Mouse (Mus musculus) right cerebral cortex, postnatal 14 days (tissue): ENCODE data around the gene Phf3.
"Not testable (repeated sequence)": the region's sequence is repeated elsewhere in the genome, so short reads cannot be mapped to it uniquely, and the experiment has no call there.

Experiments used
- DNase-seq: peaks from one replicate; pipeline ENCODE4 v3.0.0; 2022

Gene Phf3

DNA sequence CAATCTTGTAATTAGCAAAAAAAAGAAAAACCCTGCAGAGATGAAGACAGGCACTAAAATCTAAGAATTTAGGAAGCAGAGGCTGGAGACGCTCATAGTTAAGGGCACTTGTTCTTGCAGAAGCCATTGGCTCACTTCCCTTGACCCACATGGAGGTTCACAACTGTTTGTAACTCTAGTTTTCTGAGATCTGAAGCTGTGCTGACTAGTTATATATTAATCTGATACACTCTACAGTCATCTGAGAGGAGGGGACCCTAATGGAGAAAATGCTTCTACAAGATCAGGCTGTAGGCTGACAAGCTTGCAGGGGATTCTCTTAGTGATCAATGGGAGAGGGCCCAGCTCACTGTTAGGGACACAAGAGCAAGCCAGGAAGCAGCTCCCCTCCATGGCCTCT is 58.1 kb downstream of the Phf3 start:
- DNase-seq = no peak

DNA sequence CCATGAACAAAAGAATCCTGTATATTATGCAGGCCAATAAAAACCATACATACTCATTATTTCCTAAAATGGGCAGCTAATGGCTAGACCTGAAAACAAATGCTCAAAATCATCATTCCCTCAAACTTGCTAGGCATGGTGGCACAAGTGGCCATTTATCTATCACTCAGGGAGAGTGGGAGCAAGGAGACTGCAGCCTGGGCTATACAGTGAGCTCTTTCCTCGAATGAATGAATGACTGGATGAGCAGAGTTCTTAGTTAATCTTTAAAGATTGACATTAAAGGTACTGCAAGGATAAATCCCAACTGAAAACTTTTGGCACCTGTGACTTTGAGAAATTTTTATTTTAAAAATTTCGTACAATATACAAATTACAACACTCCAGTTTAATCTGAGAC is 58.7 kb downstream of the Phf3 start:
- no peak for DNase-seq

DNA sequence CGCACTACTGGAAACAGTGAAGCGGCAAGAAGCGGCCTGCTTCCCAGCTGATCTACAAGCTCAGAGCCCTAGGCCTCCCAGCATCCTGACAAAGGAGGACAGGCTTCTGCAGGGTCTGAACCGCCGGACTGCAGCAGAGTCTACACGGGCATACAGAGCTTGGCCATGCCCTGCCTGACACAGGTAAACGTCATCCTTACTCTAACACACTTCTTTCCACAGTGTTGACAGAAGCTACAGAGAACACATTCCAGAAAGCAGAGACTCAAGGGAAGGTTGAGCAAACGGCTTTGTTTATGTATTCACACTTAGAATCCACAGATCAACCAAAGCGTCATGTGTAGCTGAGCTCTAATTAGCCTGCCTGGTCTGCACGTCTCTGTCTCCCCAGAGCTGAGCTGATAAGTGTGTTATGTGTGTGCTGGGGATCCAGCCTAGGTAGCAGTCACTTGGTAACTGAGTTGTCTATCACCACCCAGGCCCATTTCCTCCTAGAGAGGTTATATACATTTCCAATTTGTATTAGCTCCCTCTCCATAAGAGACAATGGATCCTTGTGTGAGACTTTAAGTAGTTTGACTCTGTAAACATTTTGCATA is 65.5 kb downstream of the Phf3 start:
- no peak for DNase-seq

DNA sequence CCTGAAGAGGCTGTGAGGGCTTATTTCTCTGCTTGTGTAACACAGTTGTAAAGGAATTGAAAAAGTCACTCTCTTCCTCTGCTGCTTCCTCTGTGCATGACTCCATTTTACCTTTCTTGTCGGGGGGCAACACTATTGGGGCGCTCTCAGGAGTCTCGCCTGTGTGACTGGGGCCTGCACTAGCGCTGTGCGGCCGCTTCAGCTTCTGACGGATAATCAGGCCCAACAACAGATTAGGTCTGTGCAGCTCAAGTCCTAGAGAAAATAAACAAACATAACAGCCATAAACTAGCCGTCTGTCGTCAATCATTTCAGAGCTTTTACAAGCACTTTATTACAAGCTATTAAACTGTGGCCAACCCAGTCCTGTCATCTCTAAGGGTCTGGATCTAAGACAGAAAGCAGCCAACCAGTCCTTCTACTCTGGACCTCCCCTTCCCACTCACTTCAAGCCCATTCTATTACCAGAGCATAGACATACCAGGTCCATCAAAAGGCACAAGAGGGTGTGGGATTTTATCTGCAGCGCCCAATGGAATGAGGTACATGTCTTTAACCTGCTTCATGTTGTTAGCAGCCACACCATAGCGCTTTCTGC is 67.9 kb downstream of the Phf3 start:
- DNase-seq = no peak

DNA sequence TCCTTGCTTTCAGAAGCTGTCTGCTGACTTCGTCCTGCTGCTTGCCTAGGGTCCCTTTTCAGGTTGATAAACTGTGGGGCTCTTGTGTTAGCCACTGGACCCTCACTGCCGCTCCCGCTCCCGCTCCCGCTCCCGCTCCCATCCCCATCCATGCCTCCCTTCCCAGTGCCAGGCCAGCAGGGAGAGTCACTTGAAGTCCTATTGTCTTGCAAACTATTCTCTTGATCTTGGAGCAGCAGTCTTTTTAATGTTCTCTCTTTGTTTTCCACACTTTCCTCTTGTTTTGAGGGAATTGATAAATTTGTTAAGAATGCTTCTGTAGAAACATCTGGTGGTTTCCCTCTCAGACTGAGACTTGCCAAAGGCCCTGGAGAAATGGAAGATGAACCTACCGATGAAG is 68.8 kb downstream of the Phf3 start:
- DNase-seq = no peak

DNA sequence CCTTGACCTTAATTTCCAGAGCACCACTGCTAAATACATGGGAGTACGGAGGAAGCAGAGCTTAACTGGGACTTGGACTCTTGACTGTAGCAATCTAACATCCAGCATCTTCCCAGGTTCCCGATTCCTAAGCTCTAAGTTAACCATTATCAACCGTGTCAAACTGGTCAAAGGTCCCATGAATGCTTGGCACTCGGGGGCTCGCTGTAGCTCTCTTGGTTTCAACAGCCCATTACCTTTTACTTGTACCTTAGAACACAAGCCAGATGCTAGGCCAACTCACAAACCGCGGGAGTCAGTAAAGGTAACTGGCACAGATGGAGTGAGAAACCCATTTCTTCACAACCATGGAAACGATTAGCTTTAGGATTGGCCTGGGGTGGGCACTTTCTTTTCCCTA is 71.8 kb downstream of the Phf3 start:
- DNase-seq = no peak

DNA sequence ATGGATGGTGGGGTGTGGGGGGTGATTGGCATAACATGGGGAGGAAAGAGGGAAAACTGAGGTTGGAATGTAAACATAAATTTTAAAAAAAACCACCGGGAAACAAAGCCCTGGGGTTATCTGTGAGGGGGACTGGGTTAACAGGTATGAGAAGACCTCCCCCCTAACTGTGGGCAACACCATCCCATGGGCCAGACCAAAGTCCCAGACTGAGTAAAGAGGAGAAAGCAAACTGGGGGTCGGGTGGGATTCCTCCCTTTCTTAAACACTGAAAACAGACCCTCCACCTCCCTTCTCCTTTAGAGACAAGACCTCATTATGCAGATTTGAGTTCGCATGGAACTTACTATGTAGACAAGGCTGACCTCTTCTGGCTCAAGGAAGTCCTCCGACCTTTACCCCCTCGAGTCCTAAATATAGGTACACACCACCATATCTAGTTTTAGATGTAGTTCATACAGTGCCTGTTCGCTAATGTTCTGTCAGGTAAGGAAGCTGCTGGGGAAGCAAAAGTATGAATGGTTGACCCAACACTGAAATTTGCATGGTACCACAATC is 74.4 kb downstream of the Phf3 start:
- no peak for DNase-seq

DNA sequence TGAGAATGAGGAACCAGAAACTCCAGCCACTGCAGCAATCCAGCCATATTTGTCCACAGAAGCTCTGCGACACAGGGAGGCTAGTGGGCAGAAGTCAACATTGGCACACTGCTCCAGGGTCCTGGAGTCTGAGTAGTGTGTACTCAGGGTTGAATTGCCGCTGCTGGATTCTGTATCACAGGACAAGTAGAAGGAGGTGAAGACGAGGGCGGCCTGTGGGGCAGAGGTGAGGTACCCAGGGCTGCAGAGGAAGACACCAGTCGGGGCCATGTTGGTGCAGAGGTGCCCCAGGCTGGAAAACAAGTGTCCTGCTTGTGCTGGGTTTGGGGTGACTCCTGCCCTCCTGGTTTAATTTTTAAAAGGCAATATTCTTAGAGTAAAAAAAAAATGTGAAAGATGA is 79.1 kb downstream of the Phf3 start:
- DNase-seq = no peak

DNA sequence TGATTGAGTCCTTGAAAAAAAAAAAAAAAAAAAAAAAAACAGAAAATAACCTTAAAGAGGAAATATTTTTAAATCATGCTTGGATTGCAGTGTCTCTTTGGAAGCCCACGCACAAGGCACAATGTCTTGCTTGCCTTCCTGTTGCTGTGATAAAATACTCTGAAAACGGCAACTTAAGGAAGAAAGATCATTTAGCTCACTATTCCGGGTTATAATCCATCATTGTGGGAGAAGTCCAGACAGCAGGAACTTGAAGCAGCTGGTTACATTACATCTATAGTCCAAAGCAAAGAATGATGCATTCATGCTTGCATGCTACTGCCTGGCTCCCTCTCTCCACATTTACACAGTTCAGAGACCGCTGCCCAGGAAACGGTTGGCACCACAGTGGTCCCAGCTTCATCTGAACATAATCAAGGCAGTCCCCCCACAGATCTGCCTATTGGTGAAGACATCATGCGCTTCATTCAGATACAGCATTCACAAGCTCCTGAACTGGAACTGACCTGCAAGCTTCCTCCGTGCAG is 80.3 kb downstream of the Phf3 start:
- no peak for DNase-seq

DNA sequence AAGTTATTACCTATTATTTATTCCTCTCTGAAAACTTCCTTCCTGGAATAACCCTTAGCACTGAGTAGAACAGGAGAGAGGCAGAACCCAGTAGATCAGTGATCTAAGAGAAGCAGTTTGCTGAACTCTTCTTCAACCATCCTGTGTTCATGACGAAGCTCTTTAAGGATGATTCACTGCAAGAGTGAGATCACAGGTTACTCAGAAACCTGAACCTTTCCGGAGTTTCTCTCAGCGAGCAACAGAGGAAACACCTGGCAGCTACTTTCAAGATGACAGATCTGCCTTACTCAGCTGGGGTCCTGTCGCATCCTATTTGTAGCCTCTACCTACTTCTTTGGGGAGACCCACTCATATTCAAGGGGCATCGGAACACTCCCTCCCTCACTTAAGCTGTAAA is 80.8 kb downstream of the Phf3 start:
- no peak for DNase-seq

DNA sequence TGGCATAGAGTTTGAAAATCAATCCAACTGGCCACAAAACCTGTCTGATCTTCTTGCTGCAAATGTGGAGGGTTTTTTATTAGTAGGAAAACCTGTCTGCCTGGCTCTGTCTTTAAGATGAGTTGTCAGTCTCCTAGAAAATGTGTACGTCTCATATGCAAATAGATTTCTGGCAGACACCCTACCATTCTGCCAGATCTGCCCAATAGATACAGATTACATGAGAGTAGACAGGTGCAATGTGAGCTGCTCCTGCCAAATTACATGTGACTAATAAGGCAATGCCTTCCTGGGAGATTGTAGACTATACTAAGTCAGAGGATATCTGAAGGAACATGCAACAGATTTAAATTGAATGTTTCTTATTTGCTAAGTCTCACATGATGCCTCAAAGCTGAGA is 83.5 kb downstream of the Phf3 start:
- DNase-seq = no peak

DNA sequence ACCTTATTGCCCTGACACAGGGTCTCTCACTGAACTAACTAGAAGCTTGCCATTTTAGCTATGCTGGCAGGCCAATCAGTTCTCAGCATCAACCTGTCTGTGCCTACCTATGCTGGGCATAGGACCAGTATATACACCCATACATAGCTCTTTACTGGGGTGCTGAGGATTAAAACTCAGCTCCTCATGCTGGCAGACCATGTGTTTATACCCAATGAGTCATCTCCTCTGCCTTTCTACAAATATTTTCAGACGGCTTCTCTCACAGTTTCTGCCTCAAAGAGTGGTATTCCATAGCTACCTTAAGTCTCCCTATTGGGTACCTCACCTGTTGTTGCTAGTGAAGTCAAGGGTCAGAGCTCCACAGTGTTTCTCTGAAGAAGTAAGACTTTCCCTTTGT is 84.0 kb downstream of the Phf3 start:
- no peak for DNase-seq

DNA sequence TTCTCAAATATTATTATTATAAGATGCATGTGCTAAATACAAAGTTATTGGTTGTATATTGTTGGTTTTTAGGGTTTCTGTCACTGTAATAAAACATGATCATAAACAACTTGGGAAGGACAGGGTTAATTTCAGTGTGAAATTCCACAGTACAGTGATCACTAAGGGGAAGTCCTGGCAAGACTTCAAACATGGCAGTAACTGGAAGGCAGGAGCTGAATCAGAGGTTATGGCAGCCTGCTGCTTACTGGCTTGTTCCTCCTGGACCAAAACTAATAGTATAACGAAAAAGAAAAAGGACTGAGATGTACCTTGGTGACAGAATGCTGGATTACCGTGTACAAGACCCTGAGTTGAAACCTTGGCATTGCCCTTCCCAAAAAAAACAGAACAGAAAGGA is 84.7 kb downstream of the Phf3 start:
- no peak for DNase-seq

DNA sequence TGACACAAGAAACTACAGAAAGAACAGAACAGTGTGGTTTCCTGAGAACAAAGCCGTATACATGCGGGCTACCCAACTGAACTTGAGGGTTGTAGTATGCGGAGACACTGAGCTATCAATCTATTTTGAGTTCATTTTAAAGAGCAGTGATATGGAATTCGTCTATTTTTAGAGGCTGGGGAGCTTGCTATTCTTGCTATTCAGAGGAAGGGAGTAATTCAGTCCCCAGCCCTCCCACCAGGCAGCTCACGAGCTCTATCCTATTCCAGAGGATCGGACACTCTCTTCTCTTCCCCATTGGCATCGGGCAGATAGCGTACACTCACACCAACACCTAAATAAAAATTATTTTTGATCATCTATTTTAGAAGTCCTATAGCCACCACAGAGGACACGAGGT is 87.1 kb downstream of the Phf3 start:
- DNase-seq = no peak

DNA sequence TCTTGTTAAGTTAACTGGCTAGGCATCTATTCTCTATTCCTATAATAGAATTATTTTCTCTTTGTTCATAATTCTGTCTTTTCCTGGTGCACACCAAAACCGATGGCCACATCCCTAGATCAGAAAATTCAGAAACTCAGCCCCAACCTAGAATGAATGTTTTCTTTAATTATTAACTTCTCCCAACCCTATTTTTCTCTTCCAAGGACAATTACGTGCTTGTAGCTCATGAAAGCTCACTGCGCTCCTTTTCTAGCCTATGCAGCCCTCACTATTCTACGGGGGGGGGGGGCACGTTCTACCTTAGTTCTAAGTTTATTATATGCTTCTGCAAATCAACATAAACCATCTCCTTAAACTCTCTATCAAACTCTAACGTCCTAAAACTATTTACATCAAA is 90.0 kb downstream of the Phf3 start:
- no peak for DNase-seq

DNA sequence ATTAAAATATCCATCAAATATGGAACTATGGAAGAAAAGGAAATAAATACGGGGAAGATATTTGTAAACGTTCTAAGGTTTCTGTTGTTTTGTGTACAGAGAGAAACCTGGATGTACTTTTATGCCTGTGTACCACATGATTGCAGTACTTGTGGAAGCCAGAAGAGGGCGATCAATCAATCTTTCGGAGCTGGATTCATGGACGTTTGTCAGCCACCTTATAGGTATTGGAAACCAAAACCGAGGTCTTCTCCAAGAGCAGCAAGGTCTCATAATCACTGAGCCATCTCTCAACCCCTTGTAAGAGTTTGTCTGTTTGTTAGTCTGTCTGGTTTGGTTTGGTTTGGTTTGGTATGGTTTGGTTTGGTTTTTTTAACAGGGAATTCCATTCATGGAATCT is 93.4 kb downstream of the Phf3 start:
- no peak for DNase-seq

DNA sequence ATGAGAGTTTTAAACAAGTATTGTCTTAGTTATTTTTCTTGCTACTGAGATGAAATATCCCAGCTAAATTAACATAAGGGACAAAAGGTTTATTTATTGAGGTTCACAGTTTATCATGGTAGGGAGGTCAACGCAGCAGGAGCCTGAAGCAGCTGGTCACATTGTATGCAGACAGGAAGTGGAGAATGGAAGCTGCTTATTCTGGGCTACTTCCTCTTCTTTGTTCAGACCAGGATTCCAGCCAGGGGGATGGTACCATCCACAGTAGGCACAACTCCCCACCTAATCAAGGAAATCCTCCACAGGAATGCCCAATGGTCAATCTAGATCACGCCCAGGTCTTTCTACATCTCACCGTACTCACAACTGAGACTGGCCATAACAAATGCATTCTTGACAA is 94.2 kb downstream of the Phf3 start:
- DNase-seq = no peak

DNA sequence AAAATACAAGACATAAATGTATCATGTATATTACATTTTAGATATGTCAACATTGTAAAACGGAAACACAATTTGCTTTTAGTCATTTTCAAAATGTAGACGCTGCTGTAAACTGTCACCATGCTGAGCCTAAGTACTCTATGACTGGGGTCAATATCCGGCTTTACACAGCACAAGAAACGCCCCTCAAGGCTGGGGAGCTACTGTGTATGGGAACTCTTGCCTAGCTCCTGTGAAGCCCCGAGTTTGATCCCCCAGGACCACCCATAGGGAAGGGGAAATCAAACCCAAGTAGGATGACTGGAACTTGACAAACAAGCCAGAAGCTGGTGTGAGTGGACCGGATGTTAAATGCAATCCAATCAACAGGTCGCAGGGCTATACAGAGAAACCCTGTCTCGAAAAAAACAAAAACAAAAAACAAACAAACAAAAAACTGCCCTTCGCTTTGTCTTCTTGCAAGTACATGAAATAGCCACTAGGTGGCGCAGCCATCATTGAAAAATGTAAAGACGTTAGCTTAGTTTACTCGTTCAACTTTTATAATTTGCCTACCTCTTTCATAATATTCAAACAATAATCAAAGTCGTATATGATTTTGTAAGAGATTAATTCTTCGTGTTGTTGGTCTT is 95.2 kb downstream of the Phf3 start:
- DNase-seq = no peak

DNA sequence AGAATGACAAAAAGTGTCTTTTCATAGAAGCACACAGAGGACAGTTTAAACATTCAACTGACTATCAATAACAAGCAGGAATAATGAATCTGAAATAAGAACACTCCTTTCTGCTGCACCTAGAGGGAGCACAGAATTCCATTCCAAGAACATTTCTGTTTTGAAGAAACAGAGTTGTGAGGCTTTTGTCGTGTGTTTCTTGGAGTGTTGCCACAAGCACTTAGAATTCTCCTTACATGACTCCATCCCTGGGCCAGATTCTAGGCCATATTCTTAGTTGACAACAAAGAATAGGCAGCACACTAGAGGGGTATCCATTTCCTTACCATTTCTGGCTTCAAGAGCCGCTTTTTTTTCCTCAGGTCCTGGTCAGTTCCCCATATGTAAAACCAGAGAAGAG is 97.5 kb downstream of the Phf3 start:
- no peak for DNase-seq

DNA sequence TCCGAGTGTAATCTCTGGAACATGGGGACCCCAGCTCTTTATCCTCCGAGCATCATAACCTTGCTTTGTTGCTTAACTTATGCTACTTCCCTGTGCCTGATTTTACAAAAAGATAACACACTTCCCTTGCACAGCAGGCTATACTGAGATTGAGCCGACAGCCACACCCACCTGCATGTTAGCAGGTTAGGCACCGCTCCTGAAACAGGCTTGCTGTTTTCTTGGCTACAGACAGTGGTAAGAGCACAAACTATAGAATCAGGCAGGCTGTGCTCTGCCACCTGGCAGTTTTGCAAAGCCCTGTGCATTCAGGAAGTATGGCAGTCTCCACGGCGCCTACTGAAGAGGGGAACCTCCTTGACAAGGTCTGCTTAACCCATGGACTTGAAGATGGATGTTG is 100.1 kb downstream of the Phf3 start:
- no peak for DNase-seq

DNA sequence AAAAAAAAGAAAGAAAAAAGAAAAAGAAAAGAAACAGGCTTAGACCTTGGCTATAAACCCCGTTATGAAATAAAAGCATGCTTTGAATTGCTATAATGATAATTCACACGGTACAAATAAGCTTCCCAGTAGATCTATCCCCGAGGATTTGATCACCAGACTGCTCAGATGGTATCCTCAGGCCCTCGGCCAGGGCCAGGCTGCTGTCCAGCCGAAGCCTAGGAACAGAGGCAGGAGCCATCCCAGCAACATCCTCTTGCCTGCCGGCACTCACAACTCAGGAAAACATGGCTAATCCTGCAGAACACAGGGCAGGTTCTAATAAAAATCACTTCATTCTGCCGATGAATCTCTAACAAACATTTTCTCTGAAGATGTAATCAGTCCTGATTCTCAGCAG is 100.9 kb downstream of the Phf3 start:
- DNase-seq = no peak

DNA sequence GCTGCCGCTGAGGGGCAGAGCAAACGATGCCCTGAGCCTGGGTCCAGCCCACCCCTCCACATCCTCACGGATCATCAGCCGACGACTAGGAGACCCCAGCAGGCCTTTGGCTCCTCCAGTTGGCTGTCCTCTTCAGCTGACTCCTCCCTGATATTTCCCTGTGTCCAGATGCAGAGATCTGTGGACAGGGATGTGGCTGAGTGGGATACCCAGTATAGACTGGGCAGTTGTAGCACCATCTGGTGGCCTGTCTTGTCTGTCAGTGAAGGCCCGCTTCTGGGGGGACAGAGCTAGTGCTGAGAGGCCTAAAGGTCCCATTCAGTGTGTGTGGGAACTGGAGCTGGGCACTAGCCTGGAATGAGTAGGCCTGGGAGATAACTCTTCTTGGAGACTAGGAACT is 101.9 kb downstream of the Phf3 start:
- no peak for DNase-seq

DNA sequence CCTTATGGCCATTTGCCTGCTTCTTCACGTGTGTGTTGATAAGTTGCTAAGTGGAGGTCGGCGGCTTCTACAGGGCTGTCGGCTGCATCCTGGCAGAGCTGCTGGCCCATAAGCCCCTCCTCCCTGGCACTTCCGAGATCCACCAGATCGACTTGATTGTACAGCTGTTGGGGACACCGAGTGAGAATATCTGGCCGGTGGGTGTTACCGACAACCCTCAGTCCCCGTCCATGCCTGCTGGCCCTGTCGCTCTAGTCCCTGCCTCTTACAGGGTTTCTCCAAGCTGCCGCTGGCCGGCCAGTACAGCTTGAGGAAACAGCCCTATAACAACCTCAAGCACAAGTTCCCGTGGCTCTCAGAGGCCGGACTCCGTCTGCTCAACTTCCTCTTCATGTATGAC is 103.1 kb downstream of the Phf3 start:
- DNase-seq = not testable (repeated sequence)

DNA sequence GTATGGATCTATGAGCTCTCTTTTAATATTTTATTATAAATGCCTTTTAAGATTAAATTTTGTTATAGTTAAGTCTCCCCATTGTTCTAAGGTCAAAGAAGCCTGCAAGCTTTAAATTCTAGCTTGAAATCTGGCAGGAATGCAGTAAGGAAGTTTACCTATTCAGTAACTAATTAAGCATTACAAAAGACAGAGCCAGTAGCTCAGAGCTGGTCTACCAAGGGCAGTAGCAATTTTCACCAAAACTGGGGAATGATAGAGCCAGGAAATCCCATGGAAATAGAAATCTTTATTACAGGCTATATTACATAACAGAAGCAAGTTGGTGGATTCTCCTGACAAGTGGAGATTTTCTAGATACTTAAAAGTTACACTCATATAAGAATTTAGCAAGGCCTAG is 116.9 kb downstream of the Phf3 start:
- DNase-seq = no peak
